Mouse (Mus musculus) 416B (cell line): ENCODE results near the gene Fryl.

Experiments used
- DNase-seq: peaks from one replicate; pipeline ENCODE4 v3.0.0; 2011; ENCODE audit warnings: low read depth

Fryl gene

DNA sequence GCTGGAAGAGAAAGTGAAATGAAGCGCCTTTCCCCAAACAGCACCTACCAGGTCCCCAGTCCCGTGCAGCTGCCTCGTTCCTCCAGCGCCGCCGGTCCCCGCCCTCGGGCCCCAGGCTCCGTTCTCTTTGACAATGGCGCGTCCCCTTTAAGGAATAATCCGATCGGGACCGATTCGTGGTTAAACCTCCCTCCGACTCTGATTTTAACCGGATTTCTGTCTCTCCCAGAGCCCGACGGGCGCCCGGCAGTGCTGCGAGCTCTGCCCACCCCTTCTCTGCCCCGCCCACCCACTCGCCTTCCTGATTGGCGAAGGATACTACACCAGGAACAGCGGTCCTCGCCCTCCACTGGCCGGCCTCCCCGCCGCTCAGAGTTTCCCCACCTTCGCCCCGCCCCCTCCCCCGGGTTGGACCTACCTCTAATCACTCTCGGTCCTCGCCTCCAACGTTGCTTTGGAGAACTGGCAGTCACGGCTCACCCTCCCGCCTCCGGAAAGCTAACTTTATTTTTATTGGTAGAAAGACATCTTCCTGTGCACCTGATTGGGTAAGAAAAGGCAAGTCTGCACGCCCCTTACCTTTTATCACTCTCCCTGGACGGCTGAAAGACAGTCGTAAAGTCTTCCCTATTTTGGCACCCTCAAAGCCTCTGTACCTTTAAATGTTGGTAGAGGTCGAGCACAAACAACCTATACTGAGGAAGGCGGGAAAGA is at the start of gene Fryl:
TSS of gene Fryl (minus strand) at position 268 of the 714 bp plus-strand sequence.
- DNase-seq, result peak; percentile 99

GRCm38 (mm10) chr5:73304507-73304906 is 48.1 kb upstream of the Fryl start:
- no peak for DNase-seq

- DNase-seq, result no peak
Observed at GRCm38 (mm10) chr5:73301601-73302307, 45.3 kb upstream of the Fryl start.

DNA sequence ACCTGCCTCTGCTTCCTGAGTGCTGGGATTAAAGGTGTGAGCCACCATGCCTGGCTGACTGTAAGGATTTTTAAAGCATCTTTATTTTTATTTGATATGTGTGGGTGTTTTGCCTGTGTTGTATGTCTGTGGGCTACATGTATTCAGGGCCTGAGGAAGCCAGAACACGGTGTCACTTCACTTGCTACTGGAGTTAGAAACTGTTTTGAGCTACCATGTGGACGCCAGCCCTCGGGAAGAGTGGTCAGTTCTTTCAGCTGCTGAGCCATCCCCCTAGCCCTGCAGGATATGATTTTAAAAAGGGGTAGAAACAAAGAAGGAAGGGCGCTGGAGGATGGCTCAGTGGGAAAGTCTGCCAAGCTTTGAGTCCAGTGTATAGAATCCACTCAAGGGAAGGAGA is 39.5 kb upstream of the Fryl start:
- DNase-seq, result no peak

DNA sequence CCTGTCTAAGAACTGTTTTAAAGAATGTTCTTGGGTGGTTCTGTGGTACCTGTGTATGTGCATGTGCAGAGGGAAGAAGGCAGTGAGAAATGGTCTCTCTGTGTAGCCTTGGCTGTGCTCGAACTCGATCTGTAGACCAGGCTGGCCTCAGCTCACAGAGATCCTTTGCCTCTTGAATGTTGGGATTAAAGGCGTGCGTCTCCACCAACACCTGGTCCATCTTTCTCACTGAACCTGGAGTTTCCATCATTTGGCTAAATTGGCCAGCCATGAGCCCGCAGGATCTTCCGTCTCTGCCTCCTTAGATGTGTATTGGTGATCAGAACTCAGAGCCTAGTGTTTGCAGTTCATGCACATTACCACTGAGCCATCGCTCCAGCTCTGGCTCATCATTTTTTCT is 38.6 kb upstream of the Fryl start:
- DNase-seq, result no peak

GRCm38 (mm10) chr5:73293458-73293827 is 37.0 kb upstream of the Fryl start:
- DNase-seq, result peak; percentile 36

DNA sequence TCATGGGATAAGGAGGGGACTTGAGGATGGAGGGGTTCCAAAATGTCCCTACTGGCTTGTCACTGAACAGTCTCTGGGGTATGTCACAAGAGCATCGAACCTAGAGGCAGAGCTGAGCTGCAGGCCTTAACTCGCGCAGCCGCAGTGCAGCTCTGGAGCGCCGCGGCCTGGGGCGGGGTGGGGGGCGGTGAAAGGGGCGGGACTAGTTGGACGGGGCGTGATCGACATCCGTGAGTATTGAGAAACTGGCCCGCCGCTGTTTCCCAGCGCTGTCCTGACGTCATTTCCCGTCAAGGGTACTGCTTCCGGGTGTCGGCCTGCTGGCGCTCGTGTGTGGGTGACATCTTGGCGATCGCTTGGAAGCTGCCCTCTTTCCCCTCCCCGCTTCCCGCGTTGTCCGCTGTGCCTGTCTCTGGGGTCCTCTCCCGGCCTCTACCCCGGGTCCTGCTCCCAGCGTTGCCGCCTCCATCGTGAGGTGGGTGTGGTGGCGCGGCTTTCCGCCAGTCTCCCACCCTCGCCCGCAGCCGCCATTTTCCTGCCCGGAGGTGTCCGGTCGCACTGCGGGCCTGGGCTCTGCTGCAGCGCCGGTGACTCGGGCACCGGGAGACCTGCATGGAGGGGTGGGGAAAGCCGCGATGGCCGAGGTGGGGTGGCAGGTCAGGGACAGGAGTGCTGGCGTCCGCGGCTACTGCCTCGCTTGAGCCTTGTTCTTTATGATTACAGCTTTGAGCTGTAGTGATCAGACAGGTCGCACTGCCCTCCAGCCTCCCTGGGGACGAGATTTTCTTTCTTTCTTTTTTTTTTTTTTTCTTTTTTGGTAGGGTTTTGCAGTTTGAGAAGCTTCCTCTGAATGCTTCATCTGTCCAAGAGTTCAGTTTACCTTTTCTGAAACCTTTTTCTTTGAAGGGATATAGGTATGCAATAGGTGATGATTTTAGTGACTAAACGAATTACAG is 36.4 kb upstream of the Fryl start, which contains the start of gene Ociad1:
TSS of gene Ociad1 (plus strand) at position 283 of the 956 bp plus-strand sequence.
- peak; percentile 98 for DNase-seq

GRCm38 (mm10) chr5:73289900-73290299 is 33.5 kb upstream of the Fryl start:
- DNase-seq, result peak; percentile 73

DNA sequence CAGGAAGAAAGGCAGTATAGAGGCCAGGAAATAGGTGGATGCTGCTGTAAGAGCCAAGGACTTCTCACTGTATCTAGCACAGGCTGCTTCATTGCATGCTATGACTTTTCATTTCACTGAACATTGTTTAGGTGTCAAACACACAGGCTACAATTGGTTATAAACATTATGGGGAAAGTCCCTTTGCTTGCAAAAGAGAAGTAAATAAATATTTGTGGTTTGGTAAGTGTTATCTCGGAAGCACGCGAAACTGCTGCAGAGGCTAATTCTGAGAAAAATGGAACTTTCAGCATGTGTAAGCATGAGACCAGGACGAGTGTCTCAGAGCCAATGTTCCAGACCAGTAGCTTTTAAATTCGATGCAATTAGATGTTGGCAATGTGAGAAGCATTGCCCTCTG is 30.2 kb upstream of the Fryl start:
- no peak for DNase-seq

GRCm38 (mm10) chr5:73285470-73285978 is 29.1 kb upstream of the Fryl start:
- DNase-seq, result peak; percentile 19

- DNase-seq, result no peak
Observed at GRCm38 (mm10) chr5:73284046-73284445, 27.6 kb upstream of the Fryl start.

DNA sequence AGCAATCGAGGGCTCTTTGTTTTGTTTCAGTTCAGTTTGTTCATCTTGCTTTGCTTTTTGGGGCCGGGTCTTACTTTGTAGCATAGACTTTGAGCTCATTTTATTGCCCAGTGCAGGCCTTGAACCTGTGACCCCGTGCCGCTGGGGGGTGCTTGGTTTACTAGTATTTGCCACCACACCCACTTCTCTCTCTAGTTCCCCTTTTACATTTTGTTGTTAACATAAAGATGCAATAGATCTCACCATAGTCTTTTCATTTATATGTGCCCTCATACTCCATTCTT is 24.1 kb upstream of the Fryl start:
- no peak for DNase-seq

GRCm38 (mm10) chr5:73279732-73280566 is 23.5 kb upstream of the Fryl start:
- DNase-seq, result no peak

- no peak for DNase-seq
Observed at GRCm38 (mm10) chr5:73279190-73279589, 22.8 kb upstream of the Fryl start.

GRCm38 (mm10) chr5:73274941-73275340 is 18.5 kb upstream of the Fryl start:
- no peak for DNase-seq

GRCm38 (mm10) chr5:73273171-73273570 is 16.8 kb upstream of the Fryl start:
- DNase-seq, result no peak

DNA sequence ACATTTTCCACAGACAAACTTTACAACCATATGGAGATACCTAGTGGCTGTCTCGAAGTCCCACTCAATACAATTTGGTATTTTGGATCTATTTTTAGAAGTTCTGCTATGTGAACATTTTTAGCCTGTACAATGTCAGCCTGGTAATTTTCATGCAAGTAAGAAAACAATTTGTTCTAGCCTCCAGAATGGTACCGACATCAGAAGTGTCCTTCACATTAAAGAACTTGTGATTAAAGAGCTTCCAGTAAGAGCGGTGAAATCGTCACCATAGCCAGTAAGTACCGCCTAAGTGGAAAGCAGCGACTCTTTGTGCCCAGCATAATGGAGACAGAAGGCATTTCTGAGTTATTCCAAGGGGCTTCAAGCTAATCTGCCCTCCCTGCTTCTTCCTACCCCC is 14.2 kb upstream of the Fryl start:
- DNase-seq, result no peak

DNA sequence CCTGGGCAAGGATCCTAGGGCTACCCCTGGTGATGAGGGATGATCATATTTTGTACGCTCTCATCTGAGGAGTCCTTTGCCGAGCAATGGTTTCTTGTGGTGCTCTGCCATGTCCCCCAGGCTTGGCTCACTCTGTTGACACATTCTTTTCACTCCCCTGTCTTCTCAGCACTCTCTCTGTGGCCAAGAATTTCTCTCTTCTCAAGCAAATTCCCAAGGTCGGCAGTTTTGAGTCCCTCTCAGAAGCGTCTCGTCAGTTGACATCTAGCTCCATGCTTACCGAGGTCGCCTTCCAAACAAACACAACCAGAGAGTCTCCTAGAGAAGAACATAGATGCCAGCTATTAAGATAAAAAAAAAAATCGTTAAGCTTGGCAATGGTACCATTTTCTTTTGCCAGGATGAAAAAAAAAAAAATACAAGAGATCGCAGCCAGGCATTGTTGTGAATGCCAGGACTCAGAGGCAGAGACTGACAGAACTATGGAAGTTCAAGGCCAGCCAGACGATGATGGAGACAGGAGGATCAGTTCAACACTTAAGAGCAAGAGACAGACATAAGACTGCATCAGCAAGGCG is 12.3 kb upstream of the Fryl start:
- DNase-seq, result no peak

DNA sequence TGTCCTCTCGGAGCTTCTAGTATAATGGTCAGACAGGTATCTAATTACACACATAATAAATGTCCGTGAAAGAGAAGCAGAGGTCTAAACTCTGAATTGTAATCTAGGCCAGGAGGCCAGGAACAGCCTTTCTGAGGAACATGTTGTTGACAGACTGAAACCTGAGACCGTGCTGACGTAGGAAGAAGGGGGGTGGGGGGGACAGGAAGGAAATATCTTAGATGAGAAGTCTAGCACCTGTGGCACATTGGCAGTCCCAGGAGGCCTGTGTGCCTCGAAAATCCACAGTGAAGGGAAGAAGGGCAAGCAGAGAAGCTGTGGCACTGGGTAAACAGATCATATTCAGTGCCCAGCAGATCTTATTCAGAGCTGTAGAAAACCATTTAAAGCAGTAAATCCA is 9.0 kb upstream of the Fryl start:
- peak; percentile 73 for DNase-seq

GRCm38 (mm10) chr5:73264122-73264521 is 7.7 kb upstream of the Fryl start:
- DNase-seq, result no peak

DNA sequence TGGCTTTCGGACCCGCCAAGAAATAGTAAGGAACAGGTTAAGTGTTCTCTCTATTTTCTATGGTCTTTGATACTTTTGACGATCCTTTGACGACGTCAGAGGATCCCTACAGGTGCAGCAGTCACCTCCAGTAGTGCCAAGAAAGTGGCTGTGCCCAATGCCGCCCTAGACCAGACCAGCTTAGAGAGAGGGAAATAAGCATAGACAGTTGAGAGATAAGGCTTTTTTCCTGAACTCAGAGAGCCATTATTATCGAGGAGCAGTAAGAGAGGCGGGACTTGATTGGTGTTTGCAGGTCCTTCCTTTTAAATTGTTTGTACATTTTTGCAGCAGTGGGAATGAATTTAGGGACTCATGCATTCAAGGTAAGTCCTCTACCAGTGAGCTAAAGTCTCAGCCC is 1.3 kb upstream of the Fryl start:
- no peak for DNase-seq
